Mouse (Mus musculus) lung, embryonic 14.5 days (tissue): Measurements from ENCODE around the gene 0610010K14Rik. TPM values are rescaled to one million over a fixed set of nuclear protein-coding genes. Genes with fewer than 3 reads are reported as not detected.
A peak's percentile ranks its signal among the peaks of the same experiment; 100 is the strongest.

Experiments used
- ATAC-seq: fragments of 200-750 bp; cut with Nextera tagmentation; 2 replicates; pipeline ENCODE4 v1.8.0; 2017; ENCODE audit warnings: mild to moderate bottlenecking, moderate TSS enrichment, moderate library complexity; ENCODE audit not compliant: insufficient read depth
- DNase-seq: peaks from one replicate; pipeline ENCODE4 v3.0.0-alpha.2; 2015
- H3K27ac ChIP-seq: fragments of 300-500 bp; sonication (generic); 2 replicates; pipeline ENCODE4 v1.5.1; 2014; ENCODE audit warnings: low read depth, mild to moderate bottlenecking, moderate library complexity
- H3K27me3 ChIP-seq: fragments of 300-500 bp; sonication (generic); 2 replicates; pipeline ENCODE4 v1.6.1; 2014; ENCODE audit warnings: low read length, control low read depth; ENCODE audit not compliant: insufficient read depth
- H3K36me3 ChIP-seq: fragments of 300-500 bp; sonication (generic); 2 replicates; pipeline ENCODE4 v1.6.1; 2014; ENCODE audit warnings: control low read depth; ENCODE audit not compliant: insufficient read depth
- H3K4me1 ChIP-seq: fragments of 300-500 bp; sonication (generic); 2 replicates; pipeline ENCODE4 v1.6.1; 2014; ENCODE audit warnings: antibody characterized with exemption, control low read depth; ENCODE audit not compliant: insufficient read depth
- H3K4me2 ChIP-seq: fragments of 300-500 bp; sonication (generic); 2 replicates; pipeline ENCODE4 v1.6.1; 2014; ENCODE audit warnings: mild to moderate bottlenecking
- H3K4me3 ChIP-seq: fragments of 300-500 bp; sonication (generic); 2 replicates; pipeline ENCODE4 v1.5.1; 2014; ENCODE audit warnings: low read depth, low read length
- H3K9ac ChIP-seq: fragments of 300-500 bp; sonication (generic); 2 replicates; pipeline ENCODE4 v1.6.1; 2014
- H3K9me3 ChIP-seq: fragments of 300-500 bp; sonication (generic); 2 replicates; pipeline ENCODE4 v1.6.1; 2016; ENCODE audit warnings: low read depth, low read length, control low read depth
- CTCF ChIP-seq: IDR thresholded peaks from 2 replicates; pipeline ENCODE4 v1.5.1; 2016; ENCODE audit warnings: antibody characterized with exemption, low read depth
- WGBS: fragments of 180-500 bp; shearing (Covaris S2); extraction: QIAGEN DNeasy Blood & Tissue Kit; methylation state at CpG from one replicate; pipeline ENCODE4 v1.1.7; 2014; 5-methylcytosine and 5-hydroxymethylcytosine counted together
- polyA plus RNA-seq: library from polyadenylated mRNA; unstranded; fragments of >200 nt; fragmentation: Nextera tagmentation; extraction: Ambion mirVana; gene quantifications from 2 replicates; pipeline ENCODE4 v1.2.1, GENCODE M21; 2014

0610010K14Rik gene
- polyA plus RNA-seq, 1 experiment from 2014 or later, result 180 TPM

- WGBS, result 12% methylated on average over 14 of the region's 14 CpGs
These were observed 15.9 kb downstream of the 0610010K14Rik start for GRCm38 (mm10) chr11:70221603-70222500.

GRCm38 (mm10) chr11:70220731-70221602 lies 16.7 kb downstream of the 0610010K14Rik start, which contains the start of gene Slc16a13:
Gene Slc16a13 (minus strand): TSS chr11:70221064.
- under 1% methylated on average over 28 of the region's 28 CpGs for WGBS
- TF ChIP-seq CTCF, result no peak
- H3K27ac ChIP-seq, result peak within 1 kb of the TSS; percentile 85
- H3K4me1 ChIP-seq, result peaks cover 8% of the 10 kb centered on the region; the same call in 1 of the 2 replicates
- H3K4me3 ChIP-seq, result peak within 1 kb of the TSS; percentile 51
- H3K4me2 ChIP-seq, result peak within 1 kb of the TSS; percentile 95
- no peaks in the 10 kb centered on the region for H3K9me3 ChIP-seq
- H3K9ac ChIP-seq, result peak within 1 kb of the TSS; percentile 71
- DNase-seq, result peak; percentile 95
- H3K27me3 ChIP-seq, result peaks cover 12% of the 10 kb centered on the region
- peak; percentile 93 for ATAC-seq
- H3K36me3 ChIP-seq, result 0 out of 2 replicates have a peak, but pooled peaks cover 3% of the 10 kb centered on the region

More at GRCm38 (mm10) chr11:70221603-70222500, 15.9 kb downstream of the 0610010K14Rik start:
- 0 out of 2 replicates have a peak, but pooled peaks cover 3% of the 10 kb centered on the region for H3K36me3 ChIP-seq
- DNase-seq, result peak; percentile 49
- peaks cover 10% of the 10 kb centered on the region; the same call in 1 of the 2 replicates for H3K4me1 ChIP-seq
- no peaks in the 10 kb centered on the region for H3K9me3 ChIP-seq
- H3K27me3 ChIP-seq, result peaks cover 13% of the 10 kb centered on the region
- TF ChIP-seq CTCF, result no peak
- H3K9ac ChIP-seq, result peak overlapping the region; percentile 71
- peak overlapping the region; percentile 95 for H3K4me2 ChIP-seq
- no peak for ATAC-seq
- peak overlapping the region; percentile 51 for H3K4me3 ChIP-seq
- H3K27ac ChIP-seq, result peak overlapping the region; percentile 85

GRCm38 (mm10) chr11:70220323-70220722 lies 17.4 kb downstream of the 0610010K14Rik start:
- H3K4me3 ChIP-seq, result peak overlapping the region; percentile 51
- H3K27me3 ChIP-seq, result peaks cover 14% of the 10 kb centered on the region
- peak overlapping the region; percentile 85 for H3K27ac ChIP-seq
- no peaks in the 10 kb centered on the region for H3K9me3 ChIP-seq
- peaks cover 8% of the 10 kb centered on the region; the same call in 1 of the 2 replicates for H3K4me1 ChIP-seq
- peak overlapping the region; percentile 95 for H3K4me2 ChIP-seq
- ATAC-seq (no peak), DNase-seq (no peak)
- H3K36me3 ChIP-seq, result 0 out of 2 replicates have a peak, but pooled peaks cover 3% of the 10 kb centered on the region
- 2% methylated on average over 24 of the region's 24 CpGs for WGBS
- peak overlapping the region; percentile 71 for H3K9ac ChIP-seq
- TF ChIP-seq CTCF, result no peak

GRCm38 (mm10) chr11:70219873-70220272 lies 17.8 kb downstream of the 0610010K14Rik start:
- no peak for TF ChIP-seq CTCF
- peak overlapping the region; percentile 51 for H3K4me3 ChIP-seq
- H3K9ac ChIP-seq, result peak overlapping the region; percentile 71
- no peaks in the 10 kb centered on the region for H3K9me3 ChIP-seq
- peaks cover 19% of the 10 kb centered on the region for H3K27me3 ChIP-seq
- DNase-seq (no peak), ATAC-seq (no peak)
- H3K36me3 ChIP-seq, result no peaks in the 10 kb centered on the region
- WGBS, result 65% methylated on average over 7 of the region's 7 CpGs
- peaks cover 8% of the 10 kb centered on the region; the same call in 1 of the 2 replicates for H3K4me1 ChIP-seq
- H3K4me2 ChIP-seq, result peak overlapping the region; percentile 95
- H3K27ac ChIP-seq, result no peak overlapping the region

- TF ChIP-seq CTCF, result no peak
- ATAC-seq, result no peak
- H3K4me1 ChIP-seq, result peaks cover 13% of the 10 kb centered on the region; the same call in 1 of the 2 replicates
- H3K4me3 ChIP-seq, result no peak overlapping the region
- H3K36me3 ChIP-seq, result no peaks in the 10 kb centered on the region
- WGBS, result 89% methylated on average over 15 of the region's 15 CpGs
- H3K27me3 ChIP-seq, result peaks cover 29% of the 10 kb centered on the region
- DNase-seq, result no peak
- H3K9ac ChIP-seq, result no peak overlapping the region
- H3K4me2 ChIP-seq, result no peak overlapping the region; the same call in 1 of the 2 replicates
- no peak overlapping the region for H3K27ac ChIP-seq
- H3K9me3 ChIP-seq, result no peaks in the 10 kb centered on the region
These were observed 18.8 kb downstream of the 0610010K14Rik start for GRCm38 (mm10) chr11:70218741-70219470.

- TF ChIP-seq CTCF, result no peak
- WGBS, result 69% methylated on average over 4 of the region's 4 CpGs
- H3K27ac ChIP-seq, result no peak overlapping the region
- peaks cover 36% of the 10 kb centered on the region for H3K27me3 ChIP-seq
- ATAC-seq, result no peak
- no peaks in the 10 kb centered on the region for H3K9me3 ChIP-seq
- H3K4me1 ChIP-seq, result peaks cover 15% of the 10 kb centered on the region; the same call in 1 of the 2 replicates
- H3K4me2 ChIP-seq, result no peak overlapping the region
- H3K36me3 ChIP-seq, result no peaks in the 10 kb centered on the region
- no peak for DNase-seq
- no peak overlapping the region for H3K9ac ChIP-seq
- H3K4me3 ChIP-seq, result no peak overlapping the region
These were observed 19.7 kb downstream of the 0610010K14Rik start for GRCm38 (mm10) chr11:70218039-70218438.
